Mouse (Mus musculus) adrenal gland, postnatal 10 days (tissue): ENCODE data around the gene Tbxas1. TPM values are rescaled to one million over a fixed set of nuclear protein-coding genes. Genes with fewer than 3 reads are reported as not detected.
A peak's percentile ranks its signal among the peaks of the same experiment; 100 is the strongest.

Experiments used
- DNase-seq: peaks from one replicate; pipeline ENCODE4 v3.0.0; 2021; ENCODE audit warnings: mixed read lengths
- total RNA-seq, 2 experiments: library from RNA; stranded (reverse); gene quantifications; 2 replicates each; pipeline ENCODE4 v1.2.3; 2021

Tbxas1 gene
- total RNA-seq, 2 experiments from 2014 or later: 3.1 to 3.7 TPM

- peak; percentile 24 for DNase-seq
Observed at GRCm38 (mm10) chr6:39052636-39053035, 177.4 kb downstream of the Tbxas1 start.

GRCm38 (mm10) chr6:39054206-39054864 lies 179.1 kb downstream of the Tbxas1 start:
- no peak for DNase-seq

- DNase-seq: no peak
Observed at GRCm38 (mm10) chr6:39054878-39055508, 179.8 kb downstream of the Tbxas1 start.

GRCm38 (mm10) chr6:39055831-39056261 lies 180.6 kb downstream of the Tbxas1 start:
- DNase-seq: no peak

GRCm38 (mm10) chr6:39057161-39057560 lies 182.0 kb downstream of the Tbxas1 start:
- no peak for DNase-seq

GRCm38 (mm10) chr6:39058389-39058788 lies 183.2 kb downstream of the Tbxas1 start:
- no peak for DNase-seq

- no peak for DNase-seq
Observed at GRCm38 (mm10) chr6:39058936-39059335, 183.7 kb downstream of the Tbxas1 start.

- DNase-seq: peak; percentile 31
Observed at GRCm38 (mm10) chr6:39059547-39060497, 184.6 kb downstream of the Tbxas1 start.

GRCm38 (mm10) chr6:39061180-39061579 lies 186.0 kb downstream of the Tbxas1 start:
- no peak for DNase-seq

GRCm38 (mm10) chr6:39063541-39063940 lies 188.3 kb downstream of the Tbxas1 start:
- DNase-seq: no peak

GRCm38 (mm10) chr6:39066935-39067578 lies 191.9 kb downstream of the Tbxas1 start:
- peak; percentile 90 for DNase-seq

- no peak for DNase-seq
Observed at GRCm38 (mm10) chr6:39072664-39073063, 197.5 kb downstream of the Tbxas1 start.

GRCm38 (mm10) chr6:39074186-39074585 lies 199.0 kb downstream of the Tbxas1 start:
- DNase-seq: no peak

- no peak for DNase-seq
Observed at GRCm38 (mm10) chr6:39076498-39076897, 201.3 kb downstream of the Tbxas1 start.

GRCm38 (mm10) chr6:39104631-39105030 lies 229.4 kb downstream of the Tbxas1 start:
- DNase-seq: no peak

- DNase-seq: no peak
Observed at GRCm38 (mm10) chr6:39106812-39107211, 231.6 kb downstream of the Tbxas1 start.

GRCm38 (mm10) chr6:39112701-39113100 lies 237.5 kb downstream of the Tbxas1 start:
- no peak for DNase-seq

- no peak for DNase-seq
Observed at GRCm38 (mm10) chr6:39113141-39113540, 237.9 kb downstream of the Tbxas1 start.

- DNase-seq: no peak
Observed at GRCm38 (mm10) chr6:39115438-39115837, 240.2 kb downstream of the Tbxas1 start.

GRCm38 (mm10) chr6:39117584-39118455 lies 242.6 kb downstream of the Tbxas1 start, which contains the start of gene Parp12:
Gene Parp12 (minus strand): TSS chr6:39118349.
- peak; percentile 86 for DNase-seq

GRCm38 (mm10) chr6:39118456-39118881 lies 243.3 kb downstream of the Tbxas1 start:
- DNase-seq: no peak
